Mouse (Mus musculus) erythroblast, embryonic 14.5 days (primary cell): ENCODE data around the gene Akap13.

ENCODE experiments used
- GATA1 ChIP-seq: IDR thresholded peaks from 2 replicates; pipeline ENCODE4 v1.6.1; 2012; ENCODE audit warnings: low read length, inconsistent platforms, mixed read lengths
- TAL1 ChIP-seq: IDR thresholded peaks from 3 replicates; pipeline ENCODE4 v1.6.1; 2012; ENCODE audit warnings: low read length, inconsistent platforms, mixed read lengths

DNA sequence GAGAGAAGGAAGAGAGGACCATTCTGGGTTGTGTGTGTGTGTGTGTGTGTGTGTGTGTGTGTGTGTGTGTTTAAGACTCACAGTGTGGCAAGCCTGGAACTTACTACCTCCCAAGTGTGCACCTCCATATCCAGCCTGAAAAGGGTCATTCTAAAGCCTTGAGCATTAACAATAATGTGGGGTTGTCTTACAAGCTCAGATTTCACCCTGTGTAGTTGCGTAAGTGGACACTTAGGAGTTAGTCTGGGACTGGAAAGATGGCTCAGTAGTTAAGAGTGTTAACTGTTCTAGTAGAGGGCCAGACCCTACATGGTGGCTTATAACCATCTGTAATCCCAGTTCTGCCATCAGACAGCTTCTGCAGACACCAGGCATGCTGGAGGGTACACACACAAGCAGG lies 18.7 kb downstream of the Akap13 start:
- TF ChIP-seq TAL1 (no peak), GATA1 (no peak)
